Mouse (Mus musculus) stomach, embryonic 16.5 days (tissue): ENCODE measurements around the gene Rptor. TPM values are rescaled to one million over a fixed set of nuclear protein-coding genes. Genes with fewer than 3 reads are reported as not detected.
A peak's percentile ranks its signal among the peaks of the same experiment; 100 is the strongest.

ENCODE experiments used
- ATAC-seq: fragments of 200-750 bp; cut with Nextera tagmentation; 2 replicates; pipeline ENCODE4 v1.8.0; 2017; ENCODE audit warnings: moderate number of reproducible peaks, moderate TSS enrichment; ENCODE audit not compliant: insufficient read depth, low FRiP score
- H3K27ac ChIP-seq: fragments of 300-500 bp; sonication (generic); 2 replicates; pipeline ENCODE4 v1.5.1; 2014; ENCODE audit warnings: low read length
- H3K27me3 ChIP-seq: fragments of 300-500 bp; sonication (generic); 2 replicates; pipeline ENCODE4 v1.6.1; 2014; ENCODE audit warnings: low read length, control low read depth, mixed read lengths; ENCODE audit not compliant: control insufficient read depth, insufficient read depth
- H3K36me3 ChIP-seq: fragments of 300-500 bp; sonication (generic); 2 replicates; pipeline ENCODE4 v1.6.1; 2014; ENCODE audit warnings: low read length; ENCODE audit not compliant: control insufficient read depth, insufficient read depth
- H3K4me1 ChIP-seq: fragments of 300-500 bp; sonication (generic); 2 replicates; pipeline ENCODE4 v1.6.1; 2014; ENCODE audit warnings: low read length, control low read depth, mixed read lengths; ENCODE audit not compliant: control insufficient read depth, insufficient read depth
- H3K4me2 ChIP-seq: fragments of 300-500 bp; sonication (generic); 2 replicates; pipeline ENCODE4 v1.6.1; 2014; ENCODE audit warnings: low read depth, low read length, mixed read lengths
- H3K4me3 ChIP-seq: fragments of 300-500 bp; sonication (generic); replicated peaks from 2 replicates; pipeline ENCODE4 v1.5.1; 2014; ENCODE audit warnings: mild to moderate bottlenecking, low read length
- H3K9ac ChIP-seq: fragments of 300-500 bp; sonication (generic); 2 replicates; pipeline ENCODE4 v1.6.1; 2014; ENCODE audit warnings: low read length
- H3K9me3 ChIP-seq: fragments of 300-500 bp; sonication (generic); replicated peaks from 2 replicates; pipeline ENCODE4 v1.6.1; 2016; ENCODE audit warnings: low read length, control low read depth; ENCODE audit not compliant: control insufficient read depth
- WGBS: fragments of 180-500 bp; shearing (Covaris S2); extraction: QIAGEN DNeasy Blood & Tissue Kit; methylation state at CpG from one replicate; pipeline ENCODE4 v1.1.7; 2014; 5-methylcytosine and 5-hydroxymethylcytosine counted together
- polyA plus RNA-seq: library from polyadenylated mRNA; unstranded; fragments of >200 nt; fragmentation: Nextera tagmentation; extraction: Ambion mirVana; gene quantifications from 2 replicates; pipeline ENCODE4 v1.2.1, GENCODE M21; 2015

The Rptor gene
- polyA plus RNA-seq, 1 experiment from 2014 or later, result 6.1 TPM

DNA sequence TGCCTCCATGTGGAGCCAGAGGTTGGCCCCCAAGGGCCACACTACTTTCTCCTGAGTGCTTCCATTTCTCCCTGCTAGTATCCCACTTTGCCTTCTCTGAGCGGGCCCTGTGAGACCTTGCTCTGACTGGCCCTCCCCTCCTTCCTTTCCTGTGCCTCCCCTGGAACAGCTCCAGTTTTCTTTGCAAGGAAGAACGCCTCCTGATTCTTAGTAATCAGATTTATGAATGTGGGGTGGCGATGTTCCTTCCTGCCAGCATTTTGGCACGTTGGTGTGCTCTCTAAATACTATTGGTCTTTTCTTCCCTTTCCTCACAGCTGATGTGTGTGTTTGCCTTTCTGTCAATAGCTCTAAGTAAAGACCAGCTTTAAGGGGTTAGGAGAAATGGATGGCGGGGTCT lies 82.8 kb downstream of the Rptor start:
- WGBS, result 17% methylated on average over 5 of the region's 5 CpGs
- H3K27ac ChIP-seq, result peak overlapping the region; percentile 63
- peaks cover 25% of the 10 kb centered on the region for H3K4me1 ChIP-seq
- H3K36me3 ChIP-seq, result no peaks in the 10 kb centered on the region
- no peak overlapping the region for H3K4me3 ChIP-seq
- no peaks in the 10 kb centered on the region for H3K9me3 ChIP-seq
- peak; percentile 56; the same call in 1 of the 2 replicates for ATAC-seq
- no peaks in the 10 kb centered on the region for H3K27me3 ChIP-seq
- H3K4me2 ChIP-seq, result 0 out of 2 replicates have a peak overlapping the region, but pooled peaks have one; percentile 11
- H3K9ac ChIP-seq, result no peak overlapping the region

DNA sequence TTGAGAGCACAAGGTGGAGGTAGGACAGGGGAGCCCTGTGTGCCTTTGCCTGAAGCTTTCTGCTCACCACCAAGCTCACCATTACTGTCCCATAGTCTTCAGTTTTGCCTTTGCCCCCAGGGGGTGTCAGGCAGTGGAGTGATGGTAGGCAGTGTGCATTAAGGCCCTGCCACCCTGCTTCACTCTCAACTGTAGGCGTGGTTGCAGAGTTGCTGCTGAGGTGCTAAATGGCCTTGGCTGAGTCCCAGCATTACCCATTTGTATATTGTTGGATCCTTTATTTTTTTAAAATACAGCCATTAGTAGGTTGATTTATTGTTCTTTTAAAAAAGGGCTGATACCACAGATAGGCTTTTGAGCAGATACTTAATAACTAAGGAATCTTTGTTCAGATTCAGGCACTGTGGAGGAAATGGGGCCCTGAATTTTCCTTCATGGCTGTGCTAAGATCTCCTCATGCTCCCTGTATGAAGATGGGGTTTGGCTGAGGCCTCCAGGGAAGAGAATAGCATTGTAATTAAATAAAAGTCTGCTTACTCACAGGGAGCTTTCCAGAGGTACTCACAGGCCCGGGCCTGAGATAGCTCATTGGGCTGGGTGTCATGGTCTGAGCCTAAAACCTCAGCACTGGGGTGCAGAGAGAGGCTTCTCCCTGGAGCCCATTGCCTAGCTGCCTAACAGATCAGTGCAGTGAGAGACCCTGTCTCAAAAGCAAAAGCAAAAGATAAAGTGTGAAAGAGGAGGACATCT lies 83.4 kb downstream of the Rptor start:
- Histone ChIP-seq H3K4me1 (peaks cover 25% of the 10 kb centered on the region), H3K9ac (no peak overlapping the region), H3K9me3 (no peaks in the 10 kb centered on the region), H3K4me2 (no peak overlapping the region), H3K36me3 (no peaks in the 10 kb centered on the region), H3K27ac (peak overlapping the region; percentile 68), H3K27me3 (no peaks in the 10 kb centered on the region), H3K4me3 (no peak overlapping the region)
- peak; percentile 6; the same call in 1 of the 2 replicates for ATAC-seq
- 41% methylated on average over 2 of the region's 2 CpGs for WGBS

DNA sequence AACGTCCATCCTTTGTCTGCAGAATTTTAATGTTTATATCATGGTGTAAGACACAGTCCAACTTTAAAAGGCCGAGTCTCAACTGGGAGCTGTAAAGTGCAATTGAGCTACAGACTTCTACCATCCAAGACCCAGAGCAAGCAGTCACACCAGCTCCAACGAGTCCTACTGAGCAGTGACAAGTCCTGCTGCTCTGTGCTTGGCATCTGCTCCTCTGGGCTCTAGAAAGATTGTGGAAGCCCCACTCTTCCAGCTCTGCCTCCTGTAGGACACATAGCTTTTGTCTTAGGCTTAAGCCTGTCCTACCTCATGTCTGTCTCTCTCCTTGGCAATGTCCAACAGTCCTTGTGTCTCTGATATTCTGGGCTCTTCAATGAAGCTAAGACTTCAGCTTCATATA lies 84.6 kb downstream of the Rptor start:
- no peaks in the 10 kb centered on the region for H3K36me3 ChIP-seq
- peaks cover 25% of the 10 kb centered on the region for H3K4me1 ChIP-seq
- H3K4me2 ChIP-seq, result no peak overlapping the region
- 59% methylated on average over 3 of the region's 3 CpGs for WGBS
- H3K27ac ChIP-seq, result no peak overlapping the region
- H3K9me3 ChIP-seq, result no peaks in the 10 kb centered on the region
- no peak overlapping the region for H3K4me3 ChIP-seq
- no peak for ATAC-seq
- H3K9ac ChIP-seq, result no peak overlapping the region
- H3K27me3 ChIP-seq, result no peaks in the 10 kb centered on the region

DNA sequence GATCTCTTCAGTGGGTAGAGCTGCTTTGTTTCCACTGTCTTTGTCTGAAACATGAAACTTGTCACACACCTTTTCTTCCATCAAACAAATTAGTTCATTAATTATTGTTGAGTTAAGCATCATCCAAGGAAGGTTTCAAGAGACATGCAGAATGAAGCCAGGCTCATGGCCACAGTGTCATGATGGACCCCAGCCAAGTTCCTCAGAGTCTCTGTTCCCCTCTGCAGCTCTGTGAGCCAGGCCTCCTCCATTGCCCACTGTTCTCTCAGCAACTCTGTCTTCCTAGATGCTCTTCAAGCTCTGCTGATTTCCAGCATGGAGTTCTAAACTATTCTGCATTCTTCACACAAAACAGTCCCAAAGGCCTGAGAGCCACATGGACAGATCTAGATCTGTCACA lies 85.3 kb downstream of the Rptor start:
- no peak overlapping the region for H3K27ac ChIP-seq
- H3K9ac ChIP-seq, result no peak overlapping the region
- H3K4me2 ChIP-seq, result no peak overlapping the region
- no peak for ATAC-seq
- H3K36me3 ChIP-seq, result no peaks in the 10 kb centered on the region
- no peaks in the 10 kb centered on the region for H3K9me3 ChIP-seq
- H3K4me3 ChIP-seq, result no peak overlapping the region
- H3K27me3 ChIP-seq, result no peaks in the 10 kb centered on the region
- peaks cover 25% of the 10 kb centered on the region for H3K4me1 ChIP-seq

DNA sequence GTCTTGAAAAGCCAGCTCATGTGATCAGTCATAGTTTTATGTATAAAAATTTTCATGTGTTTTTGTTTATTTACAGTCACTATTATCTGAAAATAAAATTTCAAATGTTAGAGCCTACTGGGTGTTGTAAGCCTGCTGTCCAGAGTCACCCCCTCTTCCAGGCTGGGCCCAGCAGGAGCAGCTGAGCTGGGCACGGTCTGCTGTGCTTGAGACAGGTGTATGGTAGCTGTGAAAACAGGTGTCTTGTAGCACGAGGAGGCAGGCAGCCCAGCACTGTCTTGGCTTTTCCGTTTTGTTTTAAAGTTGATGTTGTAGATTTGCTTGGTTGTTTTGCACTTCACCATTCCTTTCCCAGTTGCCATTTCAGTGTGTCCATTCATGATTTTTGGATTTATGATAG lies 87.2 kb downstream of the Rptor start:
- H3K9ac ChIP-seq, result no peak overlapping the region
- H3K4me2 ChIP-seq, result no peak overlapping the region
- H3K36me3 ChIP-seq, result no peaks in the 10 kb centered on the region
- H3K9me3 ChIP-seq, result no peaks in the 10 kb centered on the region
- WGBS, result 73% methylated on average over 3 of the region's 3 CpGs
- H3K27ac ChIP-seq, result no peak overlapping the region
- no peak for ATAC-seq
- no peak overlapping the region for H3K4me3 ChIP-seq
- H3K27me3 ChIP-seq, result no peaks in the 10 kb centered on the region
- H3K4me1 ChIP-seq, result peaks cover 20% of the 10 kb centered on the region

DNA sequence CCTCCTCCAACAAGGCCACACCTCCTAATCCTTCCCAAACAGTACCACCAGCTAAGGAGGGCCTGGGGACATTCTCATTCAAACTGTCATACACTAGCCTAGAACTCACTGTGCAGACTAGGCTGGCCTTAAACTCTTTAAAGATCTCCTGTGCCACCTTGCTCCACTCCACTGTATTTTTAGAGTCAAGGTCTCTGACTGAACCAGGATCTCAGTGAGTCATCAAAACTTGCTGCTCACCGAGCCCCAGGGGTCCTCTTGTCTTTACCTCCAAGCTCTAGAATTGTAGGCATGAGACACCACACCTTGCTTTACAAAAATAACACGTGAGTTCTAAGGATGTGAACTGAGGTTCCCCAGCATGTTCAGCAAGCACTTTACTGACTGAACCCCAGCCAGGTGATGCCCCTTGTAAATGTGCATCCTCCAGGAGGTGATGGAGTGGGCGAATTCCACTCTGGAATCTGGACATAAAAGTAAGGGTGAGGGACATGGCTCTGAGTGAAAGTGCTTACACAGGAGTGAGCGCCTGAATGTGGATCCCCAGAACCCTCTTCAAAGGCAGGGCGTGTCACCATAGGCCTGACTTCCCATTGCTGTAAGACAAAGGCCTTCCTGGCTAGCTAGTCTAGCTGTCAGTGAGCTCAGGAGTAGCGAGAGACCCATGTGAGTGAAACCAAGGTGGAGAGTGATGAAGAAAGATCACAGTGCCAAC lies 89.6 kb downstream of the Rptor start:
- WGBS, result 78% methylated on average over 6 of the region's 6 CpGs
- no peak overlapping the region for H3K4me3 ChIP-seq
- no peak overlapping the region for H3K27ac ChIP-seq
- no peaks in the 10 kb centered on the region for H3K36me3 ChIP-seq
- no peaks in the 10 kb centered on the region for H3K9me3 ChIP-seq
- no peak for ATAC-seq
- H3K27me3 ChIP-seq, result no peaks in the 10 kb centered on the region
- no peak overlapping the region for H3K9ac ChIP-seq
- H3K4me2 ChIP-seq, result no peak overlapping the region
- peaks cover 11% of the 10 kb centered on the region for H3K4me1 ChIP-seq

DNA sequence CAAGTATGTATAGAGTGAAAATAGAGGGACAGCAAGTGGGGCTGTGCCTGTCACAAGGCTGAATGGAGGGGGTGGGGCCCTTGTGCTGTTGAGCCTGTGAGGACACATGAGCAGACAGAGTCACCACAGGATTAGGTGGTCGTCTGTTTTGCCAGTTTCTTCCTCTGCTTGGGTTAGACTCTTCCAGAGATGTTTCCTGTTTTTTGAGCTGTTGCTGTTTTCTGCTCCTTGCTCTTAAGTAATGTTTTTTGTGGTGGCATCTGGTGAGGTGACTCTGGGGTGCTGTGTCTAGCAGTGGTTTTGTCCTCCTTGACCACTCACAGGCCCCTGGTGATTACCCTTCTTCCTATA lies 90.2 kb downstream of the Rptor start:
- ATAC-seq, result no peak
- no peaks in the 10 kb centered on the region for H3K36me3 ChIP-seq
- H3K9me3 ChIP-seq, result no peaks in the 10 kb centered on the region
- H3K4me3 ChIP-seq, result no peak overlapping the region
- H3K4me2 ChIP-seq, result no peak overlapping the region
- no peak overlapping the region for H3K9ac ChIP-seq
- peaks cover 11% of the 10 kb centered on the region for H3K4me1 ChIP-seq
- no peaks in the 10 kb centered on the region for H3K27me3 ChIP-seq
- H3K27ac ChIP-seq, result no peak overlapping the region
- 65% methylated on average over 1 of the region's 1 CpGs for WGBS

DNA sequence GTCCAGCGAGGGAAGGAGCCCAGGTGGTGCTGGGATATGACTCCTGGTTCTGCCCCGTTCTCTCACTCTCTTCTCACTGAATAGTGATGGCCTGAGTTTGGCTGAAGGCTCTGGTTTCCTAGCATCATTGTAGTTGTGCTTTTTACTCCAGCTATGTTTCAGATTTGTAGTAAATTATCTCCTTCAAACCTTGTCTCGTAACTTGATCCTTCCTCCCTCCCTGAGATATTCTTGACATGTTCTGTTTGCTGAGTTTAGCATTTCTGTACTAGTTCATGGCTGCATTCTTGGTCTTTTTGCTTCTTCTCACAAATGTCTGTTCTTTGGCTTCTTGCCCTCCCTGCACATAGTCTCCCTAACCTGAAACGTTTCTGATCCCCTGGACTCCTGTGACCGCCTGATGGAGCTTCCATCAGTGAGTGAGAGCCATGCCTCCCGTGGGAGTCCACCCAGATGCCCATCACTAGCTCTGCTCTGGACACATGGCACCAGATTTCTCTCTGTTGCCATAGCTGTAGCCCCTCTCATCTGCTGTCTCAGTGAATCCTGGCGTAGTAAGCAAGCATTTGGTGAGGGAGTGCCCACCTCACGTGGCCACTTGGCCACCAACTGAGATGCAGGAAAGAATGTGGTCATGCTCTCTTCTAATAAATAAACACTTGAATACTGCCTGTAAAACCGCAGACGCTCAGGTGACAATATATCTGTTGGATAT lies 91.6 kb downstream of the Rptor start:
- H3K4me1 ChIP-seq, result peaks cover 11% of the 10 kb centered on the region
- H3K27me3 ChIP-seq, result no peaks in the 10 kb centered on the region
- no peak overlapping the region for H3K9ac ChIP-seq
- no peak overlapping the region for H3K27ac ChIP-seq
- no peak overlapping the region for H3K4me3 ChIP-seq
- no peaks in the 10 kb centered on the region for H3K9me3 ChIP-seq
- H3K4me2 ChIP-seq, result no peak overlapping the region
- ATAC-seq, result no peak
- 60% methylated on average over 10 of the region's 10 CpGs for WGBS
- H3K36me3 ChIP-seq, result no peaks in the 10 kb centered on the region

DNA sequence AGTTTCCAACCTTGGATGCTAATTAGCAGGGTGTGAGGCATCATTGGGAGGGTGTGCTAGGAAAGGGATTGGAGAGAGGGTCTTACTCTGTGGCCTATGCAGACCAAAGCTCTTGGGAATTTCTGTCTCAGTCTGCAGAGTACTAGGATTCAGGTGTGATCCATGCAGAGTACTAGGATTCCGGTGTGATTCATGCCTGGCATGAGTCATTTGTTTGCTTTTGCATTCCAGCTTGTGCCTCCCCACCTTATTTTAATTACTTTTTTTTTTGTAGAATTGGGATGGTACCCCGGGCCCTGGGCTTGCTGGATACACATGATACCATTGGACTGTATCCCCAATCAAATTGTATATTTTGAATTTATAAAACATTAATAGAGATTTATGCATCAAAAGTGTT lies 93.7 kb downstream of the Rptor start:
- no peak overlapping the region for H3K4me3 ChIP-seq
- WGBS, result 60% methylated on average over 2 of the region's 2 CpGs
- no peak overlapping the region for H3K9ac ChIP-seq
- peaks cover 11% of the 10 kb centered on the region for H3K4me1 ChIP-seq
- H3K27me3 ChIP-seq, result no peaks in the 10 kb centered on the region
- no peaks in the 10 kb centered on the region for H3K36me3 ChIP-seq
- H3K9me3 ChIP-seq, result no peaks in the 10 kb centered on the region
- H3K4me2 ChIP-seq, result no peak overlapping the region
- H3K27ac ChIP-seq, result no peak overlapping the region
- ATAC-seq, result no peak
